Mouse (Mus musculus) neutrophil, adult 59 days (primary cell): ENCODE measurements around the gene Gm49391. TPM values are rescaled to one million over a fixed set of nuclear protein-coding genes. Genes with fewer than 3 reads are reported as not detected.

ENCODE experiments used
- total RNA-seq, 2 experiments: library from RNA; stranded (reverse); gene quantifications; 1 replicate in 1 of 2; 2 replicates in 1 of 2; pipeline ENCODE4 v1.2.4; 2023

The Gm49391 gene
- not detected for total RNA-seq

GRCm38 (mm10) chr13:60936500-60936901 is at the start of gene Gm49391, which contains the start of gene Ctla2a:
Gene Gm49391, minus strand, starts transcription at chr13:60936571.
Gene Ctla2a, minus strand, starts transcription at chr13:60936625.

GRCm38 (mm10) chr13:60941884-60942283 is 5.5 kb upstream of the Gm49391 start, which contains the start of gene Tpbpa:
Gene Tpbpa, minus strand, starts transcription at chr13:60941984.

GRCm38 (mm10) chr13:60935490-60935889 is 881 bp downstream of the Gm49391 start, which contains the start of gene Gm49393:
Gene Gm49393, minus strand, starts transcription at chr13:60935590.

GRCm38 (mm10) chr13:60904780-60905179 is 31.6 kb downstream of the Gm49391 start, which contains the start of gene Tpbpb:
Gene Tpbpb, minus strand, starts transcription at chr13:60904880.

GRCm38 (mm10) chr13:60897328-60897727 is 39.0 kb downstream of the Gm49391 start, which contains the start of gene Ctla2b:
Gene Ctla2b, minus strand, starts transcription at chr13:60897447.

GRCm38 (mm10) chr13:60896794-60897193 is 39.6 kb downstream of the Gm49391 start, which contains the start of gene Gm49392:
Gene Gm49392, minus strand, starts transcription at chr13:60896894.

GRCm38 (mm10) chr13:60864281-60864680 is 72.1 kb downstream of the Gm49391 start, which contains the start of gene 4930486L24Rik:
Gene 4930486L24Rik, minus strand, starts transcription at chr13:60864475.

Other genes with a start within 250 kb of the Gm49391 start
- not detected for gene BC051665, start 150.2 kb downstream of the Gm49391 start, total RNA-seq
- gene Ctsll3, start 133.7 kb downstream of the Gm49391 start, total RNA-seq, result not detected
- not detected for gene 4930486L24Rik, start 72.1 kb downstream of the Gm49391 start, total RNA-seq
- gene Gm49392, start 39.7 kb downstream of the Gm49391 start, total RNA-seq, result not detected
- under 1 TPM in 1 of 2 experiments, not detected in 1; 0.46 TPM for gene Ctla2b, start 39.1 kb downstream of the Gm49391 start, total RNA-seq
- not detected for gene Tpbpb, start 31.7 kb downstream of the Gm49391 start, total RNA-seq
- gene Gm49393, start 981 bp downstream of the Gm49391 start, total RNA-seq, result not detected
- 1 to 10 TPM in 1 of 2 experiments, under 1 TPM in 1; 0.71 to 1.8 TPM for gene Ctla2a, start 54 bp upstream of the Gm49391 start, total RNA-seq
- gene Tpbpa, start 5.4 kb upstream of the Gm49391 start, total RNA-seq, result not detected
- not detected for gene Ctsj, start 69.4 kb upstream of the Gm49391 start, total RNA-seq
- gene Ctsq, start 104.1 kb upstream of the Gm49391 start, total RNA-seq, result not detected
- not detected for gene Ctsr, start 227.7 kb upstream of the Gm49391 start, total RNA-seq